Mouse (Mus musculus) erythroblast, embryonic 14.5 days (primary cell): ENCODE results near the gene Osgin1.

Experiments
- GATA1 ChIP-seq: IDR thresholded peaks from 2 replicates; pipeline ENCODE4 v1.6.1; 2012; ENCODE audit warnings: low read length, inconsistent platforms, mixed read lengths
- TAL1 ChIP-seq: IDR thresholded peaks from 3 replicates; pipeline ENCODE4 v1.6.1; 2012; ENCODE audit warnings: low read length, inconsistent platforms, mixed read lengths

DNA sequence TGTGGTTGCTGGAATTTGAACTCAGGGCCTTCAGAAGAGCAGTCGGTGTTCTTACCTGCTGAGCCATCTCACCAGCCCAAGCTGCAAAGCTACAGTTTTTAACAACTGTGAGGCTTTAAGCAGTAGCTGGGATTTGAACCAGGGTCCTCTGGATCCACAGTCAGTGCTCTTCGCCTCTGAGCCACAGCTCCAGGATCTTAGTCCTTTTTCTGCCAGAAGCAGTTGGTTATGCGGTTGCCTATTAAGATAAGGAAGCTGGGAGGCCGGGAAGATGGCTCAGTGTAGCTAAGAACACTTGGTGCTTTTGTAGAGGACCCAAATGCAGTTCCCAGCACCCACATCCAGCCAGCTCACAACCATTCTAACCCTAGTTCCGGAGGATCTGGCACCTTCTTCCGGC is 46.9 kb upstream of the Osgin1 start:
- TF ChIP-seq TAL1: no peak
- TF ChIP-seq GATA1: no peak
